Mouse (Mus musculus) megakaryocyte, embryonic 14.5 days (primary cell): ENCODE results near the gene Xpr1. TPM values are rescaled to one million over a fixed set of nuclear protein-coding genes. Genes with fewer than 3 reads are reported as not detected.
A peak's percentile ranks its signal among the peaks of the same experiment; 100 is the strongest.

ENCODE experiments used
- H3K27me3 ChIP-seq: replicated peaks from 2 replicates; pipeline ENCODE3; 2012; ENCODE audit warnings: inconsistent platforms
- H3K36me3 ChIP-seq: replicated peaks from 2 replicates; pipeline ENCODE3; 2012; ENCODE audit warnings: low read length, inconsistent platforms, mixed read lengths
- H3K4me1 ChIP-seq: 2 replicates; pipeline ENCODE4 v1.6.1; 2012; ENCODE audit warnings: inconsistent platforms
- H3K4me3 ChIP-seq: replicated peaks from 2 replicates; pipeline ENCODE3; 2012; ENCODE audit warnings: moderate library complexity, mild to moderate bottlenecking, inconsistent platforms
- H3K9me3 ChIP-seq: 2 replicates; pipeline ENCODE4 v1.6.1; 2012; ENCODE audit warnings: inconsistent platforms
- FLI1 ChIP-seq: IDR thresholded peaks from 2 replicates; pipeline ENCODE4 v1.6.1; 2012; ENCODE audit warnings: low read length, inconsistent platforms, mixed read lengths
- GATA1 ChIP-seq: IDR thresholded peaks from 3 replicates; pipeline ENCODE4 v1.6.1; 2012; ENCODE audit warnings: mixed read lengths, low read length, inconsistent platforms, borderline replicate concordance
- polyA plus RNA-seq: library from polyadenylated mRNA; stranded (reverse); fragments of >175 nt; gene quantifications from 2 replicates; pipeline ENCODE4 v1.2.3, GENCODE M21; 2012; ENCODE audit warnings: low replicate concordance; ENCODE audit not compliant: insufficient read depth

The Xpr1 gene
- polyA plus RNA-seq, 1 experiment: 3.4 TPM

DNA sequence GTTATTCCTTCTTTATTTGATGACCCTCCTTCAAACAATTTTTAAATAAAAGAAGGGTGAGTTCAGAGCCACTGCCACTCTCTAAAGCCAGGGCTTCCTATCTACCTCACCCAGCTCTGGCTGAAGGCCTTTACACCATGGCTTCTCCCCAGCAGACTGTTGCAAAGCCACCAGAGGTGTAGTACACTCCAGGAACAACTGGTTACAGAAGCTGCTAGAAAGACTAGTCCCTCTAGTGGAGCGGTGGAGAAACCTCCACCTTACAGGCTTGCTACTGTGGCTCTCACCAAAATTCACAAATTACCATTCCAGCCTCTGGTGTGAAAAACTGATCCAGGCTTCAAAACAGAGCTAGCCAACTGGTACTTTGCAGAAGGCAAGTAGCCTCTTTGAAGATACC is 37.9 kb downstream of the Xpr1 start:
- Histone ChIP-seq H3K36me3 (peaks cover 22% of the 10 kb centered on the region), H3K27me3 (no peaks in the 10 kb centered on the region), H3K9me3 (no peaks in the 10 kb centered on the region), H3K4me3 (no peak overlapping the region), H3K4me1 (peaks cover 35% of the 10 kb centered on the region)
- TF ChIP-seq FLI1 (no peak), GATA1 (no peak)

DNA sequence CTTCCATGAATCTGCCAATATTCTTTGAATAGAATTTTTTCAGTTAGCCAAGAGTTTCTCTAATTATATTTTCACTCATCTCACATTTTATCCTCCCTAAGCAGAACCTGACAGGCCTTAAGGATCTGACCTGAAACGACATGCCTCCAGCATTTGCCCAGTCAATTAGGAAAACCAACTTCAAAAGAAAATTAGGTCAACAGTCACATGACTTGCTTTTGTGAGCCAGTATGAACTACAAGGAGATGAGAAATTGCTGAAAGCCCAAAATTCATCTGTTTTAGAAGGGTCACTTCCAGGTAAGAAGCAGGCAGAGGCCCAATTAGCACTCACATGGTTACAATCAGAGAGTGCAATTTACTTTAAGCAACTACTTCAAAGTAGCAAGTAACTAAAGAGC is 44.4 kb downstream of the Xpr1 start:
- TF ChIP-seq GATA1 (no peak), FLI1 (no peak)
- peaks cover 32% of the 10 kb centered on the region for H3K4me1 ChIP-seq
- no peaks in the 10 kb centered on the region for H3K27me3 ChIP-seq
- no peak overlapping the region for H3K4me3 ChIP-seq
- peaks cover 4% of the 10 kb centered on the region for H3K36me3 ChIP-seq
- H3K9me3 ChIP-seq: no peaks in the 10 kb centered on the region

DNA sequence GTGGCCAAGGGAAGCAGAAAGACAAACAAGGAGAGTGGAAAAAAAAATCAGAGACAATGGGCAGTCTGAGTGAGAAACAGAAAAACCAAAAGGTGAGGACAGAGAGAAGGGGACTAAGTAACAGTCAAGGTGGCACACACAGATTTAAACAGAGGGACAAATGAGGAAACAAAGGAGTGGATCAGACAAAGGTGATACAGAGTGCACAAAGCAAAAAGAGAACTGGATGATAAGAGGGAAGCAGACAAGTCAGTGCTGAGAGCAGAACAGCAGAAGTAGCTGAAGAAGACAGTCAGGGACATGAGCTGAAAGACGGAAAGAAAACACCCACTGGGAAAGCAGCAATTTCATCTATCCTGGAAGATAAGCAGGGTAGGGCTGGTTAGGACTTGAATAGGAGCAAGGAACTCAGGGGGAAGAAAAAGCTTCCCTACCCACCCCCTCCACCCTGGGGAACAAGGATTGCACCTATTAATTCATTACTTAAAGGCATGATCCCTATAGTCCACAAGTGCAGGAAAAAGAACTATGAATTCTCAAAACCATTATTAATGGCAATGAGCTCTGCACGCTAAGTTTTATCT is 47.0 kb downstream of the Xpr1 start:
- no peaks in the 10 kb centered on the region for H3K36me3 ChIP-seq
- peaks cover 32% of the 10 kb centered on the region for H3K4me1 ChIP-seq
- no peaks in the 10 kb centered on the region for H3K27me3 ChIP-seq
- no peak overlapping the region for H3K4me3 ChIP-seq
- H3K9me3 ChIP-seq: no peaks in the 10 kb centered on the region
- TF ChIP-seq GATA1 (no peak), FLI1 (no peak)

DNA sequence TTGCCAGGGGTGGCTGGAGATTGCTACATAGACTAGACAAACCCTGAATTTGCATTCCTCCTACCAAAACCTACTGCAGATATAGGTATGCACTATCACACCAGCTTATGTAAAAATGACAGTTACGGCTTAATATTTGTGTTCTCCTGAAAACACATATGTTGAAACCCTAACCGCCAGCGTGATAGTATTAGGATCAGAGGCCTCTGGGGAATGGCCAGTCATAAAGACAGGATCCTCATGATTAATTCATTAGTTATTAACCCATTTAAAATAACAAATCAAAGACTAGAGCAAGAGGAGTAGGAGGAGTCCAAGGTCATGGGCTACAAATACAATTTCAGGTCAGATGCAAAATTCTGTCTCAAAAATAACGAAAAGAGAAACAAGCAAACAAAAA is 50.8 kb downstream of the Xpr1 start:
- Histone ChIP-seq H3K4me3 (no peak overlapping the region), H3K9me3 (no peaks in the 10 kb centered on the region), H3K27me3 (no peaks in the 10 kb centered on the region), H3K36me3 (no peaks in the 10 kb centered on the region), H3K4me1 (peaks cover 59% of the 10 kb centered on the region)
- TF ChIP-seq GATA1 (no peak), FLI1 (no peak)

DNA sequence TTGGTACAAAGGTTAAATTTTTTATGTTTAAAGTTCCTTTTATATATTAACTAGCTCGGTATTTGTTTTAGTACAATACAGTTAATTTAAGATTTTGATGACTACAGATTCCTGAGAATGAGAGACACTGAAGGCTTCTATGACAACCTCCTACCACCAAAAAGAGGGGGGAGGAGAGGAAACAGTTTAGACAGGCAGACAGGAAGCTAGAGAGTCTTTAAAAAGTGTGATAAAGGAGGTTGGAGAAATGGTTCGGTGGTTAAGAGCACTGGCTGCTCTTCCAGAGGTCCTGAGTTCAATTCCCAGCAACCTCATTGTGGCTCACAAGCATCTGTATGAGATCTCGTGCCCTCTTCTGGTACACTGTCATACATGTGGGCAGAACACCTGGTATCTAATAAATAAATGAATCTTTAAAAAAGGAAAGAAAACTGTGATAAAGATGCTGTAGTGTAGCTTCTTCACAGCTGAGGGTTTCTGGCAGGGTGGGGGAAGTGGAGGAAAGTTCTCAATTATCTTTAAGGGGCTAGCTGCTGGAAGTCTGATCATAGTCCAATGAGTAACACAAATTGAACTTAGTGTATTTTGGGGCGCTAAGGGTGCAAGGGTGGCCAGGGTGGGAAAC is 55.6 kb downstream of the Xpr1 start:
- no peaks in the 10 kb centered on the region for H3K27me3 ChIP-seq
- no peak overlapping the region for H3K4me3 ChIP-seq
- no peaks in the 10 kb centered on the region for H3K9me3 ChIP-seq
- H3K4me1 ChIP-seq: peaks cover 60% of the 10 kb centered on the region
- no peak for TF ChIP-seq GATA1
- H3K36me3 ChIP-seq: no peaks in the 10 kb centered on the region

DNA sequence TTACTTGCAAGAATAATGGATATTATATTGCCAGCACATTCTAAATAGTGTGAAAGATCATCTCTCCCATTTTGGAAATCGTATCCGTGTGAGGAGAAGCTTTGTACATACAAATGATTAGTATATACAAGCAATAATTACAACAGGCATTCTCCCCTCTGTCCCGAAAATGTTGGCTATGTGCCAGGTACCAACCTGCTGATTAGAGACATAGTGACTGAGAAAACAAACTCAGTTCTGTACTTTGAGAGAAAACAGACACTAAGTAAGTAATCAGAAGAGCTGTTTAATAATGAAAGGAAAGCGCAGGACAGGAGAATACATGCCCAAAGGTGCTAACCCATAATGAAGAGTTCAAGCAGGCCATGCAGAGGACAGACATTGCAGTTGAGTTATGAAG is 64.1 kb downstream of the Xpr1 start:
- H3K4me3 ChIP-seq: no peak overlapping the region

DNA sequence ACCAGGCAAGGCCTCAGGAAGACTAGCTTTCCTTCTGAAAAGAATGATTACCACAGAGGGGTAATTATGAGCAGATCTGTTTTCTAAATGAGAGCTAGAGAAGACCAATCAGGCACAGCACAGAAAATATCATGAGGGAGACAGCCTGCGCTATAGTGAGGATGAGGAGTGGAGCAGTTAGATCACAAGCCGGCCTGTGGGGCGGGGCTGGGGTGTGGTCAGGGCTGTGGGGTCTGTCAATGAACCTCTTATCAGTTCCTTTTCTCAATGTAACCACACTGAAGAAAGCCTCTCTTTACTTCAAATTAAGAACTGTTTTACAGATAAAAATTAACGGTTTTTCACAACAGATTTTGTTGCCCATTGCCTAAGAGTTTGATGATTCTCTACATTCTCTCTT is 65.7 kb downstream of the Xpr1 start:
- TF ChIP-seq GATA1: no peak
- TF ChIP-seq FLI1: no peak
- Histone ChIP-seq H3K9me3 (no peaks in the 10 kb centered on the region), H3K4me3 (peak overlapping the region; percentile 14), H3K27me3 (no peaks in the 10 kb centered on the region), H3K36me3 (no peaks in the 10 kb centered on the region), H3K4me1 (peaks cover 57% of the 10 kb centered on the region)

More for the DNA sequence above, 64.1 kb downstream of the Xpr1 start:
- Histone ChIP-seq H3K9me3 (no peaks in the 10 kb centered on the region), H3K36me3 (no peaks in the 10 kb centered on the region), H3K27me3 (no peaks in the 10 kb centered on the region), H3K4me1 (peaks cover 52% of the 10 kb centered on the region)
- no peak for TF ChIP-seq GATA1
- no peak for TF ChIP-seq FLI1

DNA sequence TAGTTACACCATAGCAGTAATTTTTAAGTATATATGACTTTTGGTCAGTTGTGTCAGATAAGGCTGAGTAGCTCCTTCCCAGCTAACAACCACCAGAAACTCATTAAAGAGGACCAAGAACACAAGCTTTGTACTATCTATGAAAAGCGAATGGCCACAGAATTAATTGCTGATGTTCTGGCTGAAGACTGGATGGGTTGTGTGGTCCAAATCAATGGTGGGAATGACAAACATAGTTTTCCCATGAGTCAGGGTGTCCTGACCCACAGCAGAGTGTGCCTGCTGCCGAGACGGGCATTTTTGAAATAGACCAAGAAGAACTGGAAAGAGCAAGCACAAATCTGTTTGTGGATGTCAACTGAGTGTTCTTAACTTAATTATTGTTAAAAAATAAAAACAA is 68.7 kb downstream of the Xpr1 start:
- no peaks in the 10 kb centered on the region for H3K27me3 ChIP-seq
- TF ChIP-seq FLI1 (no peak), GATA1 (no peak)
- peaks cover 17% of the 10 kb centered on the region for H3K36me3 ChIP-seq
- no peak overlapping the region for H3K4me3 ChIP-seq
- H3K9me3 ChIP-seq: no peaks in the 10 kb centered on the region
- peaks cover 58% of the 10 kb centered on the region for H3K4me1 ChIP-seq

DNA sequence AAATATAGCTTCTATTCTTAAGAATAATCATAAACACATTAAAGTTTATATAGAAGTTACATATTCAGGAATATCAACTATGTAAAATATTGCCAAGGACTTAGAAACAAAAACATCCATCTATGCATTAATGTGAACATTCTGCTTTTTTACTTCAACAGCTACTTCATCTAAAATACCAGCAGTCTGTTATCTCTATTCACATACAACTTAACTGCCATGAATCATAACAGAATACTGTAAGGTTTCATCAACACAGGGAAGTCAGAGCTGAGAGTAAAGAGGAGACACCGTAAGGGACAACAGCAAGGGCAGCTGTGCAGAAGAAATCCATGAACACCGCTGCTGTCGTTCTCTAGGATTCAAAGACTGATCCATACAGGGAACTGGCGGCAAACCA is 69.9 kb downstream of the Xpr1 start:
- no peak overlapping the region for H3K4me3 ChIP-seq
- peaks cover 58% of the 10 kb centered on the region for H3K4me1 ChIP-seq
- TF ChIP-seq GATA1 (no peak), FLI1 (no peak)
- H3K27me3 ChIP-seq: no peaks in the 10 kb centered on the region
- no peaks in the 10 kb centered on the region for H3K9me3 ChIP-seq
- peaks cover 17% of the 10 kb centered on the region for H3K36me3 ChIP-seq

DNA sequence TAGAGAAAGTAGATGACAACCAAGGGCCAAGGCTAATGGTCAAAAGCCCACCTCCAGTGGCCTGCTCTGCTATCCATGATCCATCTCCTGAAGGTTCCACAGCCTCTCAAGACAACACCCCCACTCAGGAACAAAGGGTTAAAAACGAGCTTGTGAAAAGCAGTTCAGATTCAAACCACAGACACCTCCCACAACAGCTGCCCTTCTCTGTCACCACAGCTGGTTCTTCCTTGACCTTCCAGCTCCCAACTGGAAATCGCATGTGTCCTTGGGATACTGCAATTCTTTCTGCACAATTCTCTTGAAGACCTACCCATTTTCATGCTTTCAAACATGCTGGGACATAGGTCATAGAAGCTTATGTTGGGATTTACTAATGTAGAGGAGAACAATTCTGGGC is 73.2 kb downstream of the Xpr1 start:
- Histone ChIP-seq H3K36me3 (peaks cover 17% of the 10 kb centered on the region), H3K4me3 (no peak overlapping the region), H3K27me3 (no peaks in the 10 kb centered on the region), H3K9me3 (no peaks in the 10 kb centered on the region), H3K4me1 (peaks cover 46% of the 10 kb centered on the region)
- no peak for TF ChIP-seq GATA1
- no peak for TF ChIP-seq FLI1

DNA sequence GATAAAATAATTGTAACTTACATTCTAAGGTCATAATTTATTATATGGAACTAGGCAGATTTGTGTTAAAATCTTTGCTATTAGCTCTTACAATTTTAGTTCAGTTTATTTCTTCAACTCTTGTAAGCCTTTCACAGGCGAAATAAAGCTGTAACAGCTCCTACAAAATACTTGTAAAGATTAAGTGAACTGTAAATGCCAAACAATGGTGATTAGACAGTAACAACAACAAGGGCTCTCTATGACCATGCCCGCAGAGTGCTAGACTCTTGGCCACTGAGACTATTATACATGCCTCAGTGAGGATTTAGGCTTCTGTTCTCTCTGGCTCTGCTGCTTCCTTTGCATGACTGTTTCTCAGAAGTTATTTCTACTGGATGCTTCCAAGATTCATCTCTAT is 77.6 kb downstream of the Xpr1 start:
- peaks cover 30% of the 10 kb centered on the region for H3K36me3 ChIP-seq
- H3K4me3 ChIP-seq: no peak overlapping the region
- peaks cover 44% of the 10 kb centered on the region for H3K4me1 ChIP-seq
- no peaks in the 10 kb centered on the region for H3K27me3 ChIP-seq
- no peak for TF ChIP-seq FLI1
- no peak for TF ChIP-seq GATA1
- H3K9me3 ChIP-seq: no peaks in the 10 kb centered on the region
